Mouse (Mus musculus): ENCODE results near the gene Mydgf. TPM values are rescaled to one million over a fixed set of nuclear protein-coding genes. Genes with fewer than 3 reads are reported as not detected.

Mydgf gene
- polyA plus RNA-seq, 1 experiment from 2014 or later: 102 TPM

- Histone ChIP-seq H3K4me1 (replicated peaks; ENCODE audit: control insufficient read depth, insufficient read depth, low read length) (0 out of 2 replicates have a peak, but pooled peaks cover 4% of the 10 kb centered on the region), H3K27ac (ENCODE audit: low read depth, low read length) (no peak overlapping the region), H3K4me2 (no peak overlapping the region), H3K4me3 (ENCODE audit: low read depth, low read length) (no peak overlapping the region), H3K27me3 (replicated peaks; ENCODE audit: control insufficient read depth, insufficient read depth, low read length) (no peaks in the 10 kb centered on the region), H3K36me3 (ENCODE audit: control insufficient read depth, insufficient read depth, low read length) (peaks cover 53% of the 10 kb centered on the region), H3K9me3 (ENCODE audit: control insufficient read depth, low read length) (no peaks in the 10 kb centered on the region), H3K9ac (ENCODE audit: low read depth, low read length) (no peak overlapping the region)
- DNase-seq (ENCODE audit: low spot score): no peak
- WGBS: 70% methylated on average over 3 of the region's 3 CpGs
- no peak for ATAC-seq (replicated peaks; ENCODE audit: low FRiP score)
These were observed 20.0 kb upstream of the Mydgf start for GRCm38 (mm10) chr17:56203729-56204128.

GRCm38 (mm10) chr17:56202476-56202875, 18.8 kb upstream of the Mydgf start:
- H3K4me2 ChIP-seq: no peak overlapping the region
- no peaks in the 10 kb centered on the region for H3K27me3 ChIP-seq (replicated peaks; ENCODE audit: control insufficient read depth, insufficient read depth, low read length)
- no peak overlapping the region for H3K4me3 ChIP-seq (ENCODE audit: low read depth, low read length)
- no peak for ATAC-seq (replicated peaks; ENCODE audit: low FRiP score)
- H3K27ac ChIP-seq (ENCODE audit: low read depth, low read length): no peak overlapping the region
- H3K9me3 ChIP-seq (ENCODE audit: control insufficient read depth, low read length): no peaks in the 10 kb centered on the region
- WGBS: 91% methylated on average over 8 of the region's 8 CpGs
- no peak overlapping the region for H3K9ac ChIP-seq (ENCODE audit: low read depth, low read length)
- H3K36me3 ChIP-seq (ENCODE audit: control insufficient read depth, insufficient read depth, low read length): peaks cover 58% of the 10 kb centered on the region
- no peak for DNase-seq (ENCODE audit: low spot score)
- H3K4me1 ChIP-seq (replicated peaks; ENCODE audit: control insufficient read depth, insufficient read depth, low read length): no peaks in the 10 kb centered on the region

GRCm38 (mm10) chr17:56201642-56202041, 17.9 kb upstream of the Mydgf start:
- Histone ChIP-seq H3K4me2 (no peak overlapping the region), H3K4me3 (ENCODE audit: low read depth, low read length) (no peak overlapping the region), H3K9ac (ENCODE audit: low read depth, low read length) (no peak overlapping the region), H3K9me3 (ENCODE audit: control insufficient read depth, low read length) (no peaks in the 10 kb centered on the region), H3K27me3 (replicated peaks; ENCODE audit: control insufficient read depth, insufficient read depth, low read length) (no peaks in the 10 kb centered on the region), H3K36me3 (ENCODE audit: control insufficient read depth, insufficient read depth, low read length) (peaks cover 59% of the 10 kb centered on the region), H3K4me1 (replicated peaks; ENCODE audit: control insufficient read depth, insufficient read depth, low read length) (no peaks in the 10 kb centered on the region), H3K27ac (ENCODE audit: low read depth, low read length) (no peak overlapping the region)
- WGBS: 63% methylated on average over 3 of the region's 3 CpGs
- DNase-seq (ENCODE audit: low spot score) (no peak), ATAC-seq (replicated peaks; ENCODE audit: low FRiP score) (no peak)

GRCm38 (mm10) chr17:56200586-56200985, 16.9 kb upstream of the Mydgf start:
- H3K36me3 ChIP-seq (ENCODE audit: control insufficient read depth, insufficient read depth, low read length): peaks cover 56% of the 10 kb centered on the region
- H3K27me3 ChIP-seq (replicated peaks; ENCODE audit: control insufficient read depth, insufficient read depth, low read length): no peaks in the 10 kb centered on the region
- DNase-seq (ENCODE audit: low spot score): no peak
- ATAC-seq (replicated peaks; ENCODE audit: low FRiP score): no peak
- WGBS: 84% methylated on average over 9 of the region's 9 CpGs
- H3K9ac ChIP-seq (ENCODE audit: low read depth, low read length): no peak overlapping the region
- H3K4me3 ChIP-seq (ENCODE audit: low read depth, low read length): no peak overlapping the region
- H3K4me2 ChIP-seq: no peak overlapping the region
- H3K9me3 ChIP-seq (ENCODE audit: control insufficient read depth, low read length): no peaks in the 10 kb centered on the region
- H3K4me1 ChIP-seq (replicated peaks; ENCODE audit: control insufficient read depth, insufficient read depth, low read length): no peaks in the 10 kb centered on the region
- H3K27ac ChIP-seq (ENCODE audit: low read depth, low read length): no peak overlapping the region

GRCm38 (mm10) chr17:56196860-56197259, 13.1 kb upstream of the Mydgf start:
- DNase-seq (ENCODE audit: low spot score) (no peak), ATAC-seq (replicated peaks; ENCODE audit: low FRiP score) (0 out of 2 replicates have a peak, but pooled peaks have one; percentile 1)
- Histone ChIP-seq H3K27ac (ENCODE audit: low read depth, low read length) (no peak overlapping the region), H3K27me3 (replicated peaks; ENCODE audit: control insufficient read depth, insufficient read depth, low read length) (no peaks in the 10 kb centered on the region), H3K9me3 (ENCODE audit: control insufficient read depth, low read length) (no peaks in the 10 kb centered on the region), H3K36me3 (ENCODE audit: control insufficient read depth, insufficient read depth, low read length) (peaks cover 50% of the 10 kb centered on the region), H3K4me3 (ENCODE audit: low read depth, low read length) (no peak overlapping the region), H3K4me2 (no peak overlapping the region), H3K9ac (ENCODE audit: low read depth, low read length) (no peak overlapping the region), H3K4me1 (replicated peaks; ENCODE audit: control insufficient read depth, insufficient read depth, low read length) (no peaks in the 10 kb centered on the region)
- 64% methylated on average over 2 of the region's 2 CpGs for WGBS

- Histone ChIP-seq H3K9me3 (ENCODE audit: control insufficient read depth, low read length) (no peaks in the 10 kb centered on the region), H3K4me1 (replicated peaks; ENCODE audit: control insufficient read depth, insufficient read depth, low read length) (no peaks in the 10 kb centered on the region), H3K27me3 (replicated peaks; ENCODE audit: control insufficient read depth, insufficient read depth, low read length) (no peaks in the 10 kb centered on the region), H3K4me2 (no peak overlapping the region), H3K36me3 (ENCODE audit: control insufficient read depth, insufficient read depth, low read length) (peaks cover 50% of the 10 kb centered on the region), H3K9ac (ENCODE audit: low read depth, low read length) (no peak overlapping the region), H3K27ac (ENCODE audit: low read depth, low read length) (no peak overlapping the region), H3K4me3 (ENCODE audit: low read depth, low read length) (no peak overlapping the region)
- WGBS: 86% methylated on average over 13 of the region's 13 CpGs
- ATAC-seq (replicated peaks; ENCODE audit: low FRiP score) (no peak), DNase-seq (ENCODE audit: low spot score) (no peak)
These were observed 11.0 kb upstream of the Mydgf start for GRCm38 (mm10) chr17:56194765-56195164.

GRCm38 (mm10) chr17:56194357-56194756, 10.6 kb upstream of the Mydgf start:
- WGBS: 84% methylated on average over 12 of the region's 12 CpGs
- no peak overlapping the region for H3K4me2 ChIP-seq

GRCm38 (mm10) chr17:56191266-56191665, 7.5 kb upstream of the Mydgf start:
- Histone ChIP-seq H3K4me1 (replicated peaks; ENCODE audit: control insufficient read depth, insufficient read depth, low read length) (no peaks in the 10 kb centered on the region), H3K4me3 (ENCODE audit: low read depth, low read length) (no peak overlapping the region), H3K27ac (ENCODE audit: low read depth, low read length) (no peak overlapping the region), H3K4me2 (no peak overlapping the region), H3K9ac (ENCODE audit: low read depth, low read length) (no peak overlapping the region), H3K36me3 (ENCODE audit: control insufficient read depth, insufficient read depth, low read length) (peaks cover 47% of the 10 kb centered on the region), H3K27me3 (replicated peaks; ENCODE audit: control insufficient read depth, insufficient read depth, low read length) (no peaks in the 10 kb centered on the region), H3K9me3 (ENCODE audit: control insufficient read depth, low read length) (no peaks in the 10 kb centered on the region)
- 88% methylated on average over 6 of the region's 6 CpGs for WGBS
- DNase-seq (ENCODE audit: low spot score) (no peak), ATAC-seq (replicated peaks; ENCODE audit: low FRiP score) (no peak)

More at GRCm38 (mm10) chr17:56194357-56194756, 10.6 kb upstream of the Mydgf start:
- DNase-seq (ENCODE audit: low spot score) (no peak), ATAC-seq (replicated peaks; ENCODE audit: low FRiP score) (no peak)
- no peaks in the 10 kb centered on the region for H3K27me3 ChIP-seq (replicated peaks; ENCODE audit: control insufficient read depth, insufficient read depth, low read length)
- no peak overlapping the region for H3K9ac ChIP-seq (ENCODE audit: low read depth, low read length)
- H3K27ac ChIP-seq (ENCODE audit: low read depth, low read length): no peak overlapping the region
- H3K9me3 ChIP-seq (ENCODE audit: control insufficient read depth, low read length): no peaks in the 10 kb centered on the region
- peaks cover 53% of the 10 kb centered on the region for H3K36me3 ChIP-seq (ENCODE audit: control insufficient read depth, insufficient read depth, low read length)
- no peaks in the 10 kb centered on the region for H3K4me1 ChIP-seq (replicated peaks; ENCODE audit: control insufficient read depth, insufficient read depth, low read length)
- H3K4me3 ChIP-seq (ENCODE audit: low read depth, low read length): no peak overlapping the region

GRCm38 (mm10) chr17:56185281-56186141, 1.8 kb upstream of the Mydgf start:
- ATAC-seq (replicated peaks; ENCODE audit: low FRiP score) (no peak), DNase-seq (ENCODE audit: low spot score) (no peak)
- Histone ChIP-seq H3K4me3 (ENCODE audit: low read depth, low read length) (no peak overlapping the region), H3K27me3 (replicated peaks; ENCODE audit: control insufficient read depth, insufficient read depth, low read length) (no peaks in the 10 kb centered on the region), H3K27ac (ENCODE audit: low read depth, low read length) (0 out of 2 replicates have a peak overlapping the region, but pooled peaks have one; percentile 15), H3K4me2 (no peak overlapping the region; the same call in 1 of the 2 replicates), H3K36me3 (ENCODE audit: control insufficient read depth, insufficient read depth, low read length) (peaks cover 37% of the 10 kb centered on the region), H3K9me3 (ENCODE audit: control insufficient read depth, low read length) (no peaks in the 10 kb centered on the region), H3K9ac (ENCODE audit: low read depth, low read length) (no peak overlapping the region), H3K4me1 (replicated peaks; ENCODE audit: control insufficient read depth, insufficient read depth, low read length) (peaks cover 10% of the 10 kb centered on the region)
- 58% methylated on average over 11 of the region's 11 CpGs for WGBS
